Mouse (Mus musculus) MEL (cell line): ENCODE results near the gene Ldb1.

Experiments
- CHD1 ChIP-seq: IDR thresholded peaks from 2 replicates; pipeline ENCODE4 v1.6.1; 2012; ENCODE audit warnings: low read depth, mild to moderate bottlenecking, inconsistent platforms, low read length, improper control_type of control experiment
- CTCF ChIP-seq, 3 experiments: IDR thresholded peaks in 2 of 3; conservative IDR thresholded peaks in 1 of 3; 2 replicates each; pipeline ENCODE4 v1.5.1; 2011 to 2012; ENCODE audit warnings: low read length in 3 of 3, low read depth in 2 of 3, mild to moderate bottlenecking in 2 of 3, improper control_type of control experiment in 1 of 3, inconsistent platforms in 1 of 3, mixed read lengths in 1 of 3, moderate library complexity in 1 of 3; ENCODE audit not compliant: control insufficient read depth in 1 of 3, insufficient read depth in 1 of 3, poor library complexity in 1 of 3, severe bottlenecking in 1 of 3
- POLR2A ChIP-seq, 2 experiments: IDR thresholded peaks; 2 replicates each; pipeline ENCODE4 v1.6.1; 2011 to 2012; ENCODE audit warnings: low read length in 2 of 2, mild to moderate bottlenecking in 2 of 2, control low read depth in 1 of 2, improper control_type of control experiment in 1 of 2, low read depth in 1 of 2, moderate library complexity in 1 of 2; ENCODE audit not compliant: control insufficient read depth in 1 of 2, insufficient read depth in 1 of 2, poor library complexity in 1 of 2
- SMC3 ChIP-seq: IDR thresholded peaks from 2 replicates; pipeline ENCODE4 v1.6.1; 2011; ENCODE audit warnings: low read depth, low read length, improper control_type of control experiment

- TF ChIP-seq CTCF (IDR thresholded peaks at IDR 0.05 in 2 of 3, conservative IDR thresholded peaks at IDR 0.05 in 1 of 3; ENCODE audit: control insufficient read depth in 1 of 3, insufficient read depth in 1 of 3, low read depth in 2 of 3, low read length in 3 of 3, poor library complexity in 1 of 3, severe bottlenecking in 1 of 3) = no peak
- TF ChIP-seq POLR2A (IDR thresholded peaks at IDR 0.05; ENCODE audit: control insufficient read depth in 1 of 2, insufficient read depth in 1 of 2, low read depth in 1 of 2, low read length in 2 of 2, poor library complexity in 1 of 2) = no peak; a peak in 1 of 4 replicates
- no peak for TF ChIP-seq SMC3
- TF ChIP-seq CHD1 = no peak
These were observed 40.1 kb downstream of the Ldb1 start for GRCm38 (mm10) chr19:46004814-46005466.
